Mouse (Mus musculus): ENCODE data around the gene Mpv17. TPM values are rescaled to one million over a fixed set of nuclear protein-coding genes. Genes with fewer than 3 reads are reported as not detected.

The Mpv17 gene
- total RNA-seq, 2 experiments from 2014 or later, result 36.3 to 41.4 TPM

DNA sequence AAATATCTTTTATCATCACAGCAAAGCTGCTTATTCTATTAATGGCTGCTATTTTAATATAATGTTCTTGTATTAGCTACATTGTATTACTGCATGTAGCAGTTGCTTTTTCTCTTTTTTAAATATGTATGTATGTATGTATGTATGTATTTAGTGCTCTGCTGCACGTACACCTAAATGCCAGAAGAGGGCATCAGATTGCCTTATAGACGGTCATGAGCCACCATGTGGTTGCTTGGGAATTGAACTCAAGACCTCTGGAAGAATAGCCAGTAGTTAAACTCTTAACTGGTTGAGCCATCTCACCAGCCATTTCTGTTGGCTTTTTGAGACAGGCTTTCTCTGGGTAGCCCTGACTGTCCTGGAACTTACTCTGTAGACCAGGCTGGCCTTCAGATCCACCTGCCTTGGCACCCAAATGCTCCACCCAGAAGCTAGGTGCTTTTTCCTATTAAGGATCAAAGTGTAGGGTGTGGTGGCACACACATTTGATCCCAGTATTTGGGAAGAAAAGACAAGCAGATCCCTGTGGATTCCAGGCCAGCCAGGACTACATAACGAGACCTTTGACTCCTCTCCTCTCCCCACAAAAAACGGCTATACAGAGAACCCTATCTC is 34.3 kb upstream of the Mpv17 start:
- DNase-seq (ENCODE audit: low spot score in 2 of 2), result no peak

DNA sequence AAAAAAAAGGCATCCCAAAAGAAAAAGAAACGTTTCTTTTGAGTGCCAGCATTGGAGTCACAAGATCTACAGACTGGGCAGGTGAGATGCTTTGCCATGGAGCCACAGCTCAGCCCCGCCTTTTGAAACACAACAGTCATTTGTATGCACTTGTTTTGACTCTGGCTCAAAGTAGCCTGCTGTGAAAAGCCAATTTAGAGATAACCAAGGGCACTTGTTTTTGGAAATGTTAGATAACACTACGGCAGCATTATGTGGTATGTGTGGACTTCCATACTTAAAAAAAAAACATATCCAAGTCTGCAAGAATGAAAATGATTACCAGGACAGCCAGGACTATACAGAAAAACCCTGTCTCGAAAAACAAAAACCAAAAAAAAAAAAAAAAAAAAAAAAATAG is 29.6 kb upstream of the Mpv17 start:
- DNase-seq (ENCODE audit: low spot score in 2 of 2), result no peak

DNA sequence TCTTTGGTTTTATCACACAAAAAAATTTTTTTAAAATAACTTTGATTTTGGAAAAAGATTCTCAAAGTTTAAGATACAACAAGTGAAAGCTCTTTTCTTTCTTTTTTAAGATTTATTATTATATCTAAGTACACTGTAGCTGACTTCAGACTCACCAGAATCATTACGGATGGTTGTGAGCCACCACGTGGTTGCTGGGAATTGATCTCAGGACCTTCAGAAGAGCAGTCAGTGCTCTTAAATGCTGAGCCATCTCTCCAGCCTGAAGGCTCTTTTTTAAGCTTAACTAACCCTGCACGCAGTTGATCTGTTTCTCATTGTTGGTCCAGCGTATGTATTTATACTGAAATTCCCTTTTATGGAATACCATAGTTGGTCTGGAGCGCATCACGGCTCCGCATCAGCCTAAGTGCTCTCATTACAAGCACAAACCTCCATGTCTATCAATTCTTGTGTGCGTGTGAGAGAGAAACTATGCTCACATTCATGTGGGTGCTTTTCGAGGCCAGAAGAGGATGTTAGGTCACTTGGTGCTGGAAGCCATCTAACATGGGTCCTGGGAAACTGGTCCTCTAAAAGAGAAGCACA is 27.2 kb upstream of the Mpv17 start:
- DNase-seq (ENCODE audit: low spot score in 2 of 2), result no peak

DNA sequence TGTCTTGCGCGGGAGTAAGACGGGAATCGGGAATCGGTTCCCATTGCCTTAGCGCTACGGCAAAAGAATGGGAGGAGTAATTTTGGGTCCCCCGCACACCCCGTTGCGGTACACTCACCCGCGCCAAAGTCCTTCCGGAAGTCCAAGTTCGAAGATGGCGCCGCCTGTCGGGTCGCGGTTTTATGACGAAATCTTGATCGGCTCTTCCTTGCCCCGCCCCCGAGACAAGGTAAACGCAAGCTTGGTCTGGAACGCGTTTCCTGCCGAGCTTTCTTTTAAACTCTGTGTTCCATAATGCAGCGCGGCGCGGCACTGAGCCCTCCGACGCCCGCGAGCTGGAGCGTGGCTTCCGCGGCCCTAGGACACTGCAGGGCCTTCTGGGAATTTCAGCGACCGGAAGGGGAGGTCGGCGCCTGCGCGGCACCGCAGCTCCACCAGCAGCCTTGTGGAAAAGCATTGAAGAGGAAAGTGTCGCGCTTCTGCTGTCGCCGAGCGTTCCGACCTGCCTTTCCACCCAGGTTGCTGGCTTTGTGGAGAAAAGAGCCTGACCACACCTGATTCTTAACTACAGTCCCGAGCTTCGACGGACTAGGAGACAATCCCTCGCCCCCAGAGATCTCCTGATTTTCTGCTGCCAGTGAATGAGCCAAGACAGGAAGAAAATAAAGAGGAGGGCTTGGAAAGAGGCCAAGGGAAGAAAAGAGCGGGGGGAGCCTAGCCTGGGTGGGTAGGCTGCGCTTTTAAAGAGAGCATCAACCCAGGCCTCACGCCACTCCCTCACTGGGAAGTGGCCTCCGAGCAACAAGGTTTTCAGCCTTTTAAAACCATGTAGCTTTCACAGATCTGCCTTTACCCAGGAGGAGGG is 25.9 kb upstream of the Mpv17 start, which contains the start of the genes Gm29609 and Gtf3c2:
Gene Gm29609, minus strand, starts transcription at position 146 of the 865 bp plus-strand sequence.
Gene Gtf3c2, minus strand, starts transcription at position 379 of the 865 bp plus-strand sequence.
- peak; percentile 97 for DNase-seq (ENCODE audit: low spot score in 2 of 2)

DNA sequence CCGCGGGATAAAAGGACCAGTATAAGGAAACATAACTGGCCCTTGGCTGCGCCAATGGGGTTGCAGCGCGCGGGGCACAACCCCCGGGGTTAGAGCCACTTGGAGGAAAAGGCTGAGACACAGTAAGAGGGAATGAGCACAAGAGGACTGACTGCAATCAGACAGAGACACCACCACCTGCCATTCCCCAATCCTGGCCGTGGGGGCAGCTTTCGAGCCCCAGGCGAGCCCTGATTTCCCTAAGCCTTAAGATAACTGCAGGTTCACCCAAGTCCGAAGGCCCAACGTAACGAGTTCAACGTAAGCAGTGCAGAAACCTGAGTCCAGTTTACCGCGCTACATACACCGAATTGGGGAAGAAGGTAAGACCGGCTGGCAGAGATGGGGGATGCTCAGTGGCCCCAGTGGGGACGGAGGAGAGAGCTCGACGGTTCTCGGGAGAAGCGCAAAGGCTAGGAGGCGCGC is 25.3 kb upstream of the Mpv17 start:
- DNase-seq (ENCODE audit: low spot score in 2 of 2), result no peak

DNA sequence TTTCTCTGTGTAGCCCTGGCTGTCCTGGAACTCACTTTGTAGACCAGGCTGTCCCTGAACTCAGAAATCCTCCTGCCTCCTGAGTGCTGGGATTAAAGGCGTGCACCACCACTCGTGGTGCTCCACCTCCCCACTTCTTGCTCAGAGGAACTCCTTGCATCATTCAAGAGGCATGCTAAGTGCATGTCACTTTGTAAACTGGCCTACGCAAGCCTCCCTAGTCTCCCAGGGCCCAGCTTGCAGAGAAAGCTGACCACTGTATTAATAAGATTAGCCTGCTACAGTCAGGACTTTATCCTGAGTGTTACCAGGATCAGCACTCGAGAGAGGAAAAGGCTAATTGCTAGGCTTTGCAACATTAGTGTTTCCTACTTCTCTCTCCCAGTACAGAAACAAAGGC is 14.6 kb upstream of the Mpv17 start:
- no peak for DNase-seq (ENCODE audit: low spot score in 2 of 2)

DNA sequence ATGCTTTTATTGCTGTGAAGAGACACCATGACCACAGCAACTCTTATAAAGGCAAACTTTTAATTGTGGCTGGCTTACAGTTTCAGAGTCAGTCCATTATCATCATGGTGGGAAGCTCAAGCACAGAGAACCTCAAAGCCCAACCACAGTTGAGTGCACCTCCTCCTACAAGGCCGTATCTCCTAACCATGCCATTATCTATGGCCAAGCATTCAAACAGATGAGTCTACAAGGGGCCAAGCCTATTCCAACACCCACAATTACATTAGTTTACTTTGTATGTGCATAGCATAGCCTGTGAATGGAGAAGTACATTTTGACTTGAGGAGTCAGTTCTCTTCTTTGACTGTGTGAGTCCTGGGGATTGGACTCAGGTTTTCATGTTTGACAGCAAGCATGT is 10.8 kb upstream of the Mpv17 start:
- DNase-seq (ENCODE audit: low spot score in 2 of 2), result no peak

DNA sequence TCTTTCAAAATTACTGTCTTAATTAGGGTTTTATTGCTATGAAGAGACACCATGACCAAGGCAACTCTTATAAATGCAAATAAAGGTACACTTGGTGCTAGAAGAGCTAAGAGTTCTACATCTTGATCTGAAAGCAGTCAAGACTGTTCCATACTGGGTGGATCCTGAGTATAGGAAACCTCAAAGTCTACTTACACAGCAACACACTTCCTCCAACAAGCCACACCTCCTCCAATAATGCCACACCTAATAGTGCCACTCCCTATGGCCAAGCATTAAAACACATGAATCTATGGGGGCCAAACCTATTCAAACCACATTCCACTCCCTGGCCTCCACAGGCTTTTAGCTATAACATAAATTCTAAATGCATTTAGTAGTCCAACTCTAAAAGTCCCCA is 8.4 kb upstream of the Mpv17 start:
- no peak for DNase-seq (ENCODE audit: low spot score in 2 of 2)

DNA sequence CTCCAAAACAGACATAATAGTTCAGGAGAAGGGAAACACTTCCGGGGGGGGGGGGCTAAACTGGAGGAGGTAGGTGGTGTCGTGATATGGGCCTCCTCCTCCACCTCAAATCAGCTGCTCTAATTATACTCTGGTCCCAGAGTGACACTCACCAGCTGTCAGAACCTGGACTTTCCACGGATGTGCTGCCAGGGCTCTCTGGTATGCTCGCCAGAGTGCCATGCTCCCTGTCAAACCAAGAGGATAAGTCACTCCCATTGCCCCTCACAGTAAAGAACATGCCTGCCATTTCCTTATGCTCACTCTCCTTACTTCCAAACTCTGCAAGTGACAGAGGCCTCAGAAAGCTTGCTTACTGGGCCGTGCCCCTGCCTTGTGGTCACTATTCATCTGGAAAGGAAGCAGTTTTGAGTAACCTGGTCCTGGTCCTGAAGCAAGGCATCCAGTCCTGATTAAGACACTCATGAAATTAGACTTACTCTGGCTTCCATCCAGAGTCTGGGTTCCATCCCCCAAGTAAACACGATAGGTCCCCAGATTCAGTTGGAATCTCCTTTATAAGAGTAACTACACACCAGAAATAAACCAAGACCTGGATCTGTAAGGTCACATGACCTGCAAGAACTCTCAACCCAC is 417 bp downstream of the Mpv17 start:
- DNase-seq (ENCODE audit: low spot score in 2 of 2), result peak in 1 of 2 experiments; percentile 21

DNA sequence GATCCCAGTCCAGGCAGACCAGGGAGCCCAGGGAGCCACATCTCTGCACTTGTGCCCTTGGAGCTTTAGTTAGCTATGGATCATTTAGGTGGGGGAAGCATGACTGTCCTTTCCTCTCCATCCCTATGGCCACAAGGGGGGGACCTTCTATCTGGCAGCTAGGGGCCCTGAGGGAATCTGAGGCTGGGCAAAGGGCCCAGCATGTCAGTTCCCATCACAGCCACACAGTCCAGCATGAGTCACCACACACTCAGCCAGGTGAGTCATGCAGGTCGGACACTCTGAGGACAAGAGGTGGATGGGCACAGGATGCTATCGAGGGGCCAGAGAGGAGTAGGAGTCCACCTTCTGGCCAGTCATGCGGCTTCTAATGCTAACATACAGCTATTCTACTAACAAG is 2.3 kb downstream of the Mpv17 start:
- DNase-seq (ENCODE audit: low spot score in 2 of 2), result no peak

DNA sequence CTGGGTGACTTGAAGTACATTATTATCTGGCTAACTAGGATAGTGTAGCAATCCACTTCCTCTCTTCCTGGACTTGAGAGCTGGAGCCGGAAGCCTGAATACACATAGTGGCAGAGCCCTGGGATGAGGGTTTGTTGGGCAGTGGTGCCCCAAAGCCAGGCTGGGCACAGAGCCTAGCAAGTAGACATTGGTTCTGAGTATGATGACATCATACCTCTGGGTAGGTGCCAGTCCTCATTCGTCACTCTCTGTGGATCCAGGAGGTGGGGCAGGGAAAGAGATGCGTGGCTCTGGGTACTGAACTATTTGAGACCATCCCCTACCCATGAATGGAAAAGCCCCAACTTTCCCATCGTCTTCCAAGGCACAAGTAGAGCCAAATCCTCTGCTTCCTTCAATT is 4.3 kb downstream of the Mpv17 start:
- DNase-seq (ENCODE audit: low spot score in 2 of 2), result no peak

DNA sequence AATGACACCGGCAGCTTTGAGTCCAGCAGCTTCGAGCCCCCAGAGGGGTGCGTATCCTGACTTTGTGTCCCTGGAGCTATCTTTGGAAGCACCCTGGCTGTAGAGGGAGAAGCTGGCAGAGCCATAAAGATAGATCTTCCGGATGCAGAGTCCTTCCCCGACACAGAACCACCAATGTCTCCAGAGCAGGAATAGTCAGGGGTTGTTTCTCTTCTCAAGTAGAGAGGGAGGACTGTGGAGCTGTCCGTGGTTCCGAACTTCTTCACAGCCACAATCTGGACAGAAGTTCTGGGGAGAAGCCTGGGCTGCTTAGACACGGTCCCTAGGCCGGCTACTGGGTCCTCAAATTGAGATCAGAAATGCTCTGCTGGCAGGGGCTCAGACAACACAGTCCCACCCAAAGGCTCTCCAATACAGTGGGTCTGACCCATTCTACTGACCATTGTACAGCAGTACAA is 15.1 kb downstream of the Mpv17 start:
- no peak for DNase-seq (ENCODE audit: low spot score in 2 of 2)

DNA sequence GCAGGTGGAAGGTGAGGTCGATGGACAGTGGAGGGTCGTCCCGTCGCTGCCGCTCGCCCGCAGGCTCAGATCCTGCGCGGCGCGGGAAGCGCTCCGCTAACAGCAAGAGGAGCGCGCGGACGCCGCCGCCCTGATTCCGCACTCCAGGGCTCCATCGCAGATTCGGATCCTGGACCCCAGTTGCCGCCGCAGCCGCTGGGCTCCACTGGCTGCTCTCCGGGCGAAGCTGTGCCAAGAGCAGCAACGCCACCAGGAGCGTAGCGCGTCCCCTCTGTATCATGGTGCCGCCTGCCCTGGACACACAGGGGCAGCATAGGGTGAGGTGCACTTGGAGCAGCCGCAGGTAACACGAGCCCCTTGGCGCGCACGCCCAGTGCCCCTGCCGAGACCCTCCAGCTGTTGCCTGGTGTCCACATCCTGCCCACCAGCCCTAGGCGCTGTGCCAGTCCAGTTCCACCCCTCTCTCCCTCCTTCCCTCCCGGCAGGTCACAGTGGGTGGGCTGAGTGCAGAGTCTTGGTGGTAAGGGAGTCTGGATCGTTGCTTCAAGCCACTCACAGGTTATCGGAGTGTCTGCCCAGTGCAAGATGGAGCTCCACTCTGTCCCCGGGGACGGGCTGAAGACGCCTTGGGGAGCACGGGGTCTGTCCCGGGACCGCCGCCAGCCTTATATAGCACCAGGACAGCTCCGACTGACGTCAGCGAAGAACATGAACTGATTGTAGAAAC is 15.6 kb downstream of the Mpv17 start, which contains the start of gene Ucn:
Gene Ucn, minus strand, starts transcription at position 589 of the 727 bp plus-strand sequence.
- DNase-seq (ENCODE audit: low spot score in 2 of 2), result peak in 1 of 2 experiments; percentile 17

DNA sequence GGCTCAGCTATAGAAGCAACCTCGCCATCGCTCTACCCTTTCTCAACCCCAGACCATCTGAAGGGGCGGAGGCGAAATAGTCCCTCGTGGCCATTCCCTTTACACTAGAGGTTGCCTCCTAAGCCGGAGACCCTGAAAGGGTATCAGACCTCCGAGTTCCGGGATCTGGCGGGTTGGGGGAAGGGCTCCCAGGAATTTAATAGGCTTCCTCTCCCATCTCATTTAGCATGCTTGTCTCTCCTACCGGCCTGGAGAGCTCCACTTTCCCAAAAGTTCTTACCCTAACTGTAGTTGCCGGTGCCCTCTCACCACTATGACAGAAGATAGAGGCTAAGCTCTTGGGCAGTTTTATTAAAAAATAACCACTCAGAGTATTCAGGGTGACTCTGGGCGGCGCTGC is 16.4 kb downstream of the Mpv17 start:
- no peak for DNase-seq (ENCODE audit: low spot score in 2 of 2)

DNA sequence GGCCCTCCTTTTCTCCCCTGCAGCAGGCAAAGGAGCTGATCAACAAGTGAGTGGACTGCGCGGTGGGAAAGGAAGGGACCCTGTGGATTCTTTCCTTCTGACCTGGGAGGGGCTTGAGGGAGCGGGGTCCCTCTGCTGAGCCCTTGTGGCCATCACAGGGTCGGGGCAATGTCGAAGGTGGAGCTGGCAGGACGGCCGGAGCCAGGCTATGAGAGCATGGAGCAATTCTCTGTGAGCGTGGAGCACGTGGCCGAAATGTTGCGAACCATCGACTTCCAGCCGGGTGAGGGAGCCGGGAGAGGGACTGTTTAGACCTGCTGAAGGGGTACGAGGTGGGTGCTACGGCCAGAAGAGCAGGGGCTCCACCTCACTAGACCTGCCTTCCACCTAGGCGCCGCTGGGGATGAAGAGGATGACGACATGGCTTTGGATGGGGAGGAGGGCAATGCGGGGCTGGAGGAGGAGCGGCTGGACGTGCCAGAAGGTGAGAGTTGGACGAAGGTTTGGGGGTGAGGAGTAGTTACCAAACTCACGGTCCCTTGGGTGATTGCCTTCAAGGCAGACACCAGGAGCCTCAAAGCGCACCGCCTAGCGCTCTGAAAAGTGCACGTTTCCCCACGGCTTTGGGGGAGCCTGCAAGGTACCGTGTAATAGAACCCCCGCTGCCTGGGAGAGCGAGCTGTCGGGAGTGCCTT is 17.2 kb downstream of the Mpv17 start:
- DNase-seq (ENCODE audit: low spot score in 2 of 2), result peak in 1 of 2 experiments; percentile 20

DNA sequence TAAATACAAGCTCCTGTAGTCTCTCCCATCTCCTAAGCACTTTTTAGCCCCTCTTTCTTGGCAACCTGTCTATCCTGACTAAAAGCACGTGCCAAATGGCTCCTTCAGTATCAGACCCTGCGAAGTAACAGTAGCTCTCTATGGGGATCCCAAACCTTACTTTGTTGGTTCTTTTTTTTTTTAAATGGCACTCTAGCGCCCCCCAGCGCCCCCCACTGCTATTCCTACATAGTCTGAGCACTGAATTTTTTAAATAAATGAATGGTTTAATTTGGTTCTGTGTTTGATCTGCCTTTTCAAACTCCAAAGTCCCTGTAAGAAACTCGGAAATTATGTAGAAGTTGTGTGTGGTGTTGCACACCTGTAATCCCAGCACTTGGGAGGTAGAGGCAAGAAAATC is 28.0 kb downstream of the Mpv17 start:
- DNase-seq (ENCODE audit: low spot score in 2 of 2), result no peak

DNA sequence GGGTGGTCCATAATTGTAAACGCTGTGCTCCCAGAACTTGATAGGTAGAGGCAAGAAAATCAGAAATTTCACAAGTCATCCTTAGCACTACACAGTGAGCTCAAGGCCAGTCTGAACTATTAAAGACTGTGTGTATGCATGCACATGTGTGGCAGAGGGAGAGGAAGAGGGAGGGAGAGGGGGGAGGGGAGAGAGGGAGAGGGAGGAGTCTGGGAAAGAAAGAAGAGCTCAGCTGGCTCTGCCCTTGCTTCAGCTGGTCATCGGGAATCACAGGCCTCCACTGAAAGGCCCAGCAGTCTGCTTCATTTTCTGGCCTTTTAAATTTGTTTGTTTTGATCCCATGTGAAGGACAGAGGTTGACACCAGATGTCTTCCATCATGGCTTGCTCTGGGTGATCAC is 30.6 kb downstream of the Mpv17 start:
- no peak for DNase-seq (ENCODE audit: low spot score in 2 of 2)

DNA sequence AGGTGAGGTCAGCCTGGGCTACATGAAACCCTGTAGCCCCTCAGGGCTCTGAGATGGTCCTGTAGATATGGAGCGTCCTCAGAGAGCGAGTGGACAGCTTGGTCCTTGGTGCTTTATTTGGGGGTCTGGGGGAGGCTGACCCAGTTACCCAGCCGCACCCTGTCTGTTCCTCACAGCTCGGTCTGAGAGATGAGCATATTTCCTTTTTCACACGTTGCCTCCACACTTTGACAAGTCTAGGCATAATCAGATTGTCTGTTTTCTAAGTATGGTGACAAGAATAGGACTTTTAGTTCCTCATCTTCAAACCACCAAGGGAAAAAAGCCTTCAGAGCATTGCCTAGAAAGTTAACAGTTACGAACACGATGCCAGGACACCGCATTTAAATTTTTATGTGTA is 32.9 kb downstream of the Mpv17 start:
- no peak for DNase-seq (ENCODE audit: low spot score in 2 of 2)

DNA sequence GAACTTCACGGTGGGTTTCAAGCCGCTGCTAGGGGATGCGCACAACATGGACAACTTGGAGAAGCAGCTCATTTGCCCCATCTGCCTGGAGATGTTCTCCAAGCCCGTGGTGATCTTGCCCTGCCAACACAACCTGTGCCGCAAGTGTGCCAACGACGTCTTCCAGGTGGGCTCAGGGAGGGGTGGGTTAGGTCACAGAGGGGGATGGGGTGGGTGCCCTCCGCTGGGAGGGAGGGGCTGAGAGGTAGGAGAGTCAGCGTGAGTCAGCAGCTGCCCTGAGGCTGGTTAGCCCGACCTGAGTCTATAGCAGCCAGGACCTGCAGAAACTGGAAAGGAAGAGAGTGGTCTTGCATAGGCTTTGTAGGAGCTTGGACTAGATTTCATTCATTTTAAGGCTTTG is 37.1 kb downstream of the Mpv17 start:
- no peak for DNase-seq (ENCODE audit: low spot score in 2 of 2)

DNA sequence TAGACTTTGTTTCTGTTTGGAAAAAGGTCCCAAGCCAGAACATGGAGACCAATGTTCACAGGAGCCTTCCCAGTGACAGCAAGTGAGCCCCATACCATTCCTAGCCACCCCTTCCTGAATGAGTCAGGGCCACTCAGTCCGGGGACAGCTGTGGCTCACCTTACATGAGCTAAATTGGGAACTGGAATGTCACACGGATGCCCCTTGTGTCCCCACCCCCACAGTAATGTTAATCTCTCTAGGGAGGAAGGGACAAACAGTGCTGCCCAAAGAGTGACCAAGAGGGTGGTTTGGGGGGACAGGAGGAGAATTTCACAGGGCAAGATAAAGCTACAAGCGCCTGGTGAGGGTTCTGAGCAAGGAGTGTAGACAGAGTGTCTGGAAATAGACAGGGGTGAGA is 37.7 kb downstream of the Mpv17 start, which contains the start of gene Trim54:
Gene Trim54, plus strand, starts transcription at position 359 of the 400 bp plus-strand sequence.
- no peak for DNase-seq (ENCODE audit: low spot score in 2 of 2)

Measured in layer of hippocampus, postnatal 10 days (tissue).